Mouse (Mus musculus): ENCODE data around the gene Galntl5.
"Not testable (repeated sequence)": the region's sequence is repeated elsewhere in the genome, so short reads cannot be mapped to it uniquely, and the experiment has no call there.

Gene Galntl5

DNA sequence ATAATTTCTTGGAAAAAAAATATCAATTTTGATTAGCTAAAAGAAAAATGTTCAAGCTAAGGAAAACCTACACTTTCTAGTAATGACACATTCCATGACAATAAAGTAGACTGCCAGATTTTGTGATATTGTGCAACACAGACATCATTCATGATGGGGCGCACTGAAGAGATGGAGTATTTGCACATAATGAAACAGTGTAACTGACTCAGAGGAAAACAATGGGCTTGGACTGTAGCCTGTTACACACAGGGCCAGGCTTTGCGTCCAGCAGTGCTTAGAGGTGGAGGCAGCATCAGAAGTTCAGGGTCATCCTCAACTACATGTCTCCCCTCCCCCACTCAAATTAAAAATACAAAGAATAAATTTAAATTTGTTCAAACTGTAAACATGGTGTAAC lies 9.3 kb downstream of the Galntl5 start:
- DNase-seq (ENCODE audit: low read depth), result no peak

DNA sequence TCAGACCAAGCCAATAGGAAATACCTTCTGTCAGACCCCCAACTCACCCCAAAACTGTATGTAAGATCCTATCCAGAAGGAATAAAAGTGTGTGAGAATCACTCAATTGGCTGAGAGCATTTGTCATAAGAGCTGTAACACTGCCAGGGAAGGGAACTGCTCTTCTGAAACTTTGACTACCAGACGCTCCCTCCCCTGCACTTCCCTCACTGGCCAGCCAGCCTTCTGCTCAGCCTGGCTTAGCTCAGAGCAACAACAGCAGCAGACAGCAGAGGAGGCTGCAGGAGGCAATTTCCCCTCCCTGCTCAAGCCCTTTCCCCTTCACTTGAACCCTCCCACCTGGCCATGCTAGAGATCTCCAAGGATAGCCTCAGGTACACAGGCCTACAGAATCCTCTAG lies 30.6 kb downstream of the Galntl5 start:
- no peak for DNase-seq (ENCODE audit: low read depth)

DNA sequence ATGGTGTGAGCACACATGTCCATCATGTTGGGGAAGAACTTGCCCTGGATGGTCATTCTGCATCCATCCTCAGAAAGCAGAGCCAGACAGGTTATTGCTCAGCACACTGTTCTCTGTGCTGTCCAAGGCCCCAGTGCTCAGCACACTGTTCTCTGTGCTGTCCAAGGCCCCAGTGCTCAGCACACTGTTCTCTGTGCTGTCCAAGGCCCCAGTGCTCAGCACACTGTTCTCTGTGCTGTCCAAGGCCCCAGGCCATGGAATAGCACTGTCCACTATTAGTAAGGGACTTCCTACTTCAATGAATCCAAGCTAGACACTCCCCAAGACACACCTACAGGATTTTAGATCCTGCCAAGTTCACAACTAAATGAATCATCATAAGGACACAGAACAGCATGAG lies 32.0 kb downstream of the Galntl5 start:
- DNase-seq (ENCODE audit: low read depth), result not testable (repeated sequence)

DNA sequence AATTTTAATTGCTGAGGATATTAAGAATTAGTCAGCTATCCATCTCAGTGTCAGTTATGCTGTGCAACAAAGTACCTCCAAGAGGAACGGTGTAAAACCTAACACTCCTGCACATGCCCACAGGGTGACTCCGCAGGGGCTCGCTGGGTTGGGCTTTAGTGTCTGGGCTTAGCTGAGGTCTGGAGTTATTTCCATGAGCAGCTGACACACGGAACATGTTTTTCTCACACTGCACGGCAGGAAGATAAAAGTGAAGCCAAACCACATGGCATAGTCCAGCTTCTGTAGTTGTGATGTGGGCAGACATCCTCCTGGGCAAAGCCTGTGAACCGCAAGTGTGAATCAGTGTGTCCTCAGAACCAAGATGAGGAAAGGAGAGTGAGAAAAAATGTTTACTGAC lies 33.7 kb downstream of the Galntl5 start:
- DNase-seq (ENCODE audit: low read depth), result no peak

DNA sequence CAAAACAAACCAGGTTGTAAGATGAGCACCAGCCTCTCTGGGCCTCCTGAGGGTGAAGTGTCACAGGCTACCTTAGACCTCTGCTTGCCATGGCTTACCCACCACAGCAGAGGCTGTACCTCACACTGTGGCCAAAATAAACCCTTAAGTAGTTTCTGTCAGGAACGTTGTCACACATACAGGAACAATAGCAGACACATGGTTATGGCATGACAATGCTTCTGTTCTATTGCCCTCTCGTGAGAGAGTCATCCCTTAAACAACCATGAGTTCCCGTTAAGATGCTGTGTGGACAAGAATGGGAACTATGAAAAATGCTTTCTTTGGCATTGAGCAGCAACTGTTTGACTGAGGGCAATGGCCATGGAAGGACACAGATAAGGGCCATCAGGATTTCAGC lies 40.3 kb downstream of the Galntl5 start, which contains the start of gene Galnt11:
TSS of gene Galnt11 (plus strand) at position 301 of the 400 bp plus-strand sequence.
- peak; percentile 18 for DNase-seq (ENCODE audit: low read depth)

DNA sequence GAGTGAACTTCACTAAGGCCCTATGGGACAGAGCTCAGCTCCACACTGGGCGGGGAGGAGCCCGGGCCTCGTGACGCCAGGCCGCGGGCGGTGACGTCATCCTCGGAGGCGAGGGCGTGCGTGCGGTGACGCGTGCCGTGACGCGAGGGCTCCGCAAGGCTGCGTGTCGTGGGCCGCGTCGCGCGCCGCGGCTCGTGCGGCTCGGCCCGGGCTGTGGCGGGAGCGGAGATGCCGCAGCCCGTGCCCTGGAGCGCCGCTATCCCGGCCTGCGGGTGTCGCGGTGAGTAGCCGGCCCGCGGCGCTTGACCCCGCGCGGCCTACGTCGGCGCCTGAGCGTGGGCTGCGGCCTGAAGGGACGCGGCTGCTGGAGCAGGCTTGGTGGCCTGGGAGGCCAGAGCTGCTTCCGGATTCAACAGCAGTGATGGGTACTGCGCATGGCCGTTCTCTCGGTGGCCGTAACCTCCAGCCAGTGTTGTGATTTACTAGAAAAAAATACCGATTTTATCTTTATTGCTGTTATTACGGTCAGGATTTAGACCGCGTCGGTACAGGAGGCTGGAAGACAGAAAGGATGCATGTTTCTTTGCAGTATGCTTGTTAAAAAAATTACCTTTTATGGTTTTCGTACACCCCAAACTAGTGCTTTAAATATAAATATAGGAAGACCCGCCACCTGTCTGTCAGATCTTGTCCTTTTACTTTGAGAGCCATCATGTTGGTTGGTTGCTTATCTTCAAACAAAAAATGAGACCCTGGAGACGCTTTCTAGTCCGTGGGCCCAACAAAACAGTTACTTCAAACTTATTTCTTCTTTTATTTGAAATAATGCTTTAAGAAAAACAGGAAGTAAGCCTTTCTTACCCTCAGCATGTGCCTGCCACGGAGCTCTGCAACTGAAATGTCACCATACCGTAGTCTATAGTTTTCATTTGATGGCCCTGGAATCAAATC lies 41.8 kb downstream of the Galntl5 start, which contains the start of gene E130116L18Rik:
TSS of gene E130116L18Rik (minus strand) at position 402 of the 951 bp plus-strand sequence.
- DNase-seq (ENCODE audit: low read depth), result peak; percentile 96

DNA sequence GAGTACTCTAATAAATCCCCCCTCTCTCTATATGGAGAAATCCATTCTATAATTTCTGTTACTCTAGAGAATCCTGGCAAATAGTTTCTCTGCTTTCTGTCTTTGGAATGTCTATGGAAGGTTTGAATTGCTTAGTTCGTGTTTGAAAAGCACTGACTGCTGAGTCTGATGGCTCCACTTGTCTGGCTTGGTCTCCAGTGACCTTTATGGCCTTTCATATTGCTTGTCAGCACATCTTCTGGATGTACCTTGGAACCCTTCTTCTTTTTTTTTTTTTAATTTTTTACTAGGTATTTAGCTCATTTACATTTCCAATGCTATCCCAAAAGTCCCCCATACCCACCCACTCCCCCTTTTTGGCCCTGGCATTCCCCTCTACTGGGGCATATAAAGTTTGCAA lies 43.1 kb downstream of the Galntl5 start:
- DNase-seq (ENCODE audit: low read depth), result not testable (repeated sequence)

DNA sequence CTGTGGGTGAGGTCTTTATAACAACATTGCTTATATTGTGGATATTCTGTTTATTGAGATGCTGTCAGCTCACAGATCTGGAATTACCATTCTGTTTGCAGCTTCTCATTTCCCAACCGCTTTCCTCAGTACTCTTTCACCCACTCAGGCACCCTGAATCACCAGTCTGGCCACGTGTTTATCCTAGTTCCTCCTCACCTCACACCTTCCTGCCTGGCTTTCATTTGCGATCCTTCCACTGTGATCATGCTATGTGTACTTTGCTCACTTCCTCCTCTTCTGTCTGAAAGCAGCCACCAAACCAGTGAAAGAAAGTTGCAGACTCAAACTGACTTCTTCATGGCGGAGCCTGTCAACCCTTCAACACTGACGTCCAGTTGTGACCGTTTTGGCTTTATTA lies 61.8 kb downstream of the Galntl5 start:
- no peak for DNase-seq (ENCODE audit: low read depth)

DNA sequence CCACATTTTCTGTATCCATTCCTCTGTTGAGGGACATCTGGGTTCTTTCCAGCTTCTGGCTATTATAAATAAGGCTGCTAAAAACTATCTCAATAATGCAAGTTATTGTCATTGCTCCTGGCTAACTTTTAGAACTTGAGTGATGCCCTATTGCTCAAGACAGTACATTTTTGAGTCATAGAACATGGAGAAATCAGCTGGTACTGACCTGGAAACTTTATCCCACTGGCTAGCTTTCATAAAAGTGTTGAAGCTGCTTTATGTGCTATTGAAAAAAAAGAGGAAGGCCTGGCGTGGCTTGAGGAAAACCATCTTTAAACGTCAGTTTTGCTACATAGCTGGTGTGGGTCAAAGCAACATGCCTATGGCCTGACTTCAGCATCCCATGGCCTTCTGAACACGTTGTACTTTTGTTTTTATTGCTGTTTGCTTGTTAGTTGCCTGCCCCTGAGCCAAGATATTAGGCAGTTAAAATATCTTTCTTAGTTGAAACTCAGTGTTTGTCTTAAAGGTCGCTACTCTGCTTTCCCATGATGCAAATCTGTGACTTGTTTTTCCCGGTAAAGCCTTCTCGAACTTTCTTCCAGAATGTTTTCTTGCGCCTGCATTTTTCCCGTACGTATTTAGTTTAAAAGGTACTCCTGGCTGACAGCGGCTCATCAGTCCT lies 64.7 kb downstream of the Galntl5 start:
- no peak for DNase-seq (ENCODE audit: low read depth)

DNA sequence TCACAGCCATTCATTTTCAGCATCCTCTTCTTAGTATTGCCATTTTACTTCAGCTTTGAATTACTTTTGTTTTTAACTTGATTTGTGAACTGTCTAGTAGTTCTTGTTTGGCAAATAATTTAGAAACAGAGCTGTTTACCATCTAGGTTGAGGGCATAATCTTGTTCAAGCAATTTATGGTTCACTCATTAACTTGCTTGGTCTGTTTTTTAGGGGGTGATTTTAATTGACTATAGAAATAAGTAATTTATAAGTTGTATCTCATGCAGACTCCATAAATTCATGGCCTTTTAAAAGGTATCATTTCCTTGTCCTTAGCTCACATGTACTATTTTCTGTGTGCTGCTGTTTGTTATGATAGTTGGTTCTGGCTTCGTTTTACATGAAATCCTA lies 65.2 kb downstream of the Galntl5 start:
- DNase-seq (ENCODE audit: low read depth), result no peak

DNA sequence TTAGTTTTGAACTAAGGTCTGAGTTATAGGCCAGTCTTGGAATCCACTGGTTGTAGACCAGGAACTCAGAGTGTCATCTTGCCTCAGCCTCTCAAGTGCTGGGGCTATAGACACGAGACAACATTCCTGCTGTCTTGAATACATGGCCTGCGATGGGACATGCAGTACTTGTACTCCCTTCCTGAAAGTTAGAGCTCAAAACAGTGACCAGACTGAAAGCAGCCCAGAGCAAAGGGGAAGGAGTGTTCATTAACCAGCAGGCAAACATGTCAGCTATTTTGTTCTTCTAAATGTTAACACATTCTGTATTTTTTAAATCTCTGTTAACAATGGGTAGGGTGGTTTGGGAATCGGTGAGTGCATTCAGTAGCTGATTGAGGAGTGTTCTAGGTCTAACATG lies 65.8 kb downstream of the Galntl5 start:
- DNase-seq (ENCODE audit: low read depth), result no peak

DNA sequence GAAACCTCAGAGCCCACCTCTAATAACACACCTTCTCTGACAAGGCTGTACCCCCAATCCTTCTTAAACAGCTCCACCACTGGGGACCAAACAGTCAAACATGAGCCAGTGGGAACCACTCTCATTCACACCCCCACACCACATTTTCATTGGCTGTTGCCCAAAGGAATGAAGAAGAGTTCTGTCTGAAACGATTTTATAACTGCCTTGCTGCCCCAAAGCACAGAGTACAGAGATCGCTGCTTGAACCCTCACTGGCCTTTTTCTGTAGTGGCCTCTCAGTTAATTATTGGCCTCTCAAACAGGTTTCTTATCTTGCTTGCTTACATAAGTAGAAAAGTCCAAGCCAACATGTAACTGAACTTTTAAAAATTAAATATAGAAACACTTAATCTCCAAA lies 71.2 kb downstream of the Galntl5 start:
- DNase-seq (ENCODE audit: low read depth), result no peak

DNA sequence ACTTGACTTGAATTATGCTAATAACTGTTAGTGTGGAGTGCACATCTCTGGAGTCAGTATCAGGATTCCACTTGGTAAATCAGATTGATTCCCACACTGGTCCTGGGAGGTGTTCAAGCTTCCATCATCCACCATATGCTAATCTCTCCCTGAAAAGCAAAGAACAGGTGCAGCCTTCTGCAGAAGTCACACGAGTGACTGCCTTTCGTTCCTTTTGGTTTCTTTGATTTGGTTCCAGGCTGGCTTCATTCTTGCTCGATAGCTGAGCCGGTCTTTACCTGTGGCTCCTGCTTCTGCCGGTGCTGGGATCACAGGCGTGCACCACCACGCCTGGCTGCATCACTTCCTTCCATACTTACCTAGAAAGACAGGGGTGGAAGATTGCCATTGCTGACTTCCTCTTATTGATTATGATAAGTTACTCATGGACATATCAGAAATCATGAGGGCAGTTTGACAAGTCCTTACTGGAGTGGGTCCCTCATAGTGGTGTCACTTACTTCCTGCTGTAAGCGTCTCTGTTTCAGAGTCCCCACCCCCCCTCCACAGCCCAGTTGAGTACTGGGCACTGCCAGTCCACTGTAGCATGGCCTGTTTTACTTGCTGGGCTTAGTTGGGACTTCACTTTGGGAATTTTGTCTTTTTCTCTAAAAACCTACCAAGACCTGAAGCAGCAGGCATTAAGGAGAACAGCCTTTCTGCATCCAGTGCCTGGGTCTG lies 71.7 kb downstream of the Galntl5 start:
- no peak for DNase-seq (ENCODE audit: low read depth)

DNA sequence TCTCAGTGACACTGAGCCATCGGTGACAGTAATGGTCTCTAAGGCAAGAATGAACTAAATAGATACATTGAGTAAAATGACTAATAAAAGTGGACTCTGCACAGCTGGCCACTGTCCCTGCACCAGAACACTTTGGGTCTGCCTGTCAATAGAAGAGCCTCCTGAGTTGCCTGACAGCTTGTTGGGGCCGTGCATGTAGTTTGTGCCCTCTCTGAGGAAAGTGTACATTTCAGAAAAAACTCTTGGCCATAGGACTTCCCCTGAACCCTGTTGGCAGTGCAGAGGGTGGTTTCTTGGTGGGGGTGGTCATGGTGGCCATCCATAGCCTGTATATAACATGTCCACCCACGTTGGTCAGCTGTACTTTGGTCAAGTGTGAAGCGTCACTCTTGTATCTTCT lies 73.2 kb downstream of the Galntl5 start:
- DNase-seq (ENCODE audit: low read depth), result no peak

DNA sequence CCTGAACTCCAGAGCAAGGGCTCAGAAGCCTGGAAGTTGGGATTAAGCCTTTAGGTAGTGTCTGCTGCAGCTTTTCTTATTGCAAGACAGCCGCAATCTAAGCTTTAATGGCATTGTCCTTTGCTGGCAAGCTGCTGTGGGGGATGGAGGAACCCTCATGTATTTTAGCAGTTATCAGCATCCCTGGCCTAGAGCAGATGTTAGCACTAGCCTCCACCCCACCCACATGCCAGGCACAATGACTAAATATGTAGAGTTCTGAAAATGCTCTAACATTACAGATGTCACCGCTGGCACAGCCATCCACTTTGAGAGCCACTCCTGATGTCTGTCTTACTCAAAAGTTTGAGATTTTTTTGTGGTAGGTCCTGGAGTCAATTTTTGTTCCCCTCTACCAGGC lies 75.4 kb downstream of the Galntl5 start:
- DNase-seq (ENCODE audit: low read depth), result no peak

DNA sequence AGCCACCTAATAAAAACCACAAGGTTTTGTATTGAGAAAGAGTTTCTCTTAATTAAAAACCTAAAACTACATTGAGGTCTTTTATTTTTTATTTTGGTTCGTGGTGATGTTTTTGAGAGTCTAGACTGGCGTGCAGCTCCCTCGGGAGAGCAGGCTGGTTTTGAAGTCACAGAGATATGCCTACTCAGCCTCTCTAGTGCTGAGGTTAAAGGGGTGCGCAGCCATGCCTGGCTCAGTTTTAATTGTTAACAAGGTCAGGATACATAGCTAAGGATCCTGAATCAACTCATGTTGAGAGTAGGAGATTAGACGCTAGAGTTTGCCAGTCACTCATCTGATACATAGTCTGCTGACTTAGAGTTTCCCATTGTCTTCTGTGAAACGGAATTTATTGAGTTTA lies 80.2 kb downstream of the Galntl5 start:
- DNase-seq (ENCODE audit: low read depth), result no peak

DNA sequence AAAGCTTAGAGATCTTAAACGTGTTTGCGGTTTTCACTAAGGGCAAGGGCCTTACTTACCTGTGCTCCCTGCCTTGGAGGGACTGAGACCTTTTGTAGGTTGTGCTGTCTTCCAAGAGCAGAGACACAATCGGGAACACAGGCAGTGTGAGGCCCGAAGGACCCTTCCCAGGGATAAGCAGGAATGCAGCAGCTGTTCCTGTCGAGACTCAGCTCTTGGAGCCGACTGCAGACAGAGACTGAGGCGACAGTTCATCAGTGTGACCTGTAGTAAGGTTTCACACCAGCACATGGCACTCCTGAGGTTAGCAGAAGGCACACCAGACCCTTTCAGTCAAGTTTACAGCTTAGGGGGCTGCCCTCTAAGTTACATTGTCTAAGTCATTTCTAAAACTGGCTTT lies 81.0 kb downstream of the Galntl5 start:
- no peak for DNase-seq (ENCODE audit: low read depth)

DNA sequence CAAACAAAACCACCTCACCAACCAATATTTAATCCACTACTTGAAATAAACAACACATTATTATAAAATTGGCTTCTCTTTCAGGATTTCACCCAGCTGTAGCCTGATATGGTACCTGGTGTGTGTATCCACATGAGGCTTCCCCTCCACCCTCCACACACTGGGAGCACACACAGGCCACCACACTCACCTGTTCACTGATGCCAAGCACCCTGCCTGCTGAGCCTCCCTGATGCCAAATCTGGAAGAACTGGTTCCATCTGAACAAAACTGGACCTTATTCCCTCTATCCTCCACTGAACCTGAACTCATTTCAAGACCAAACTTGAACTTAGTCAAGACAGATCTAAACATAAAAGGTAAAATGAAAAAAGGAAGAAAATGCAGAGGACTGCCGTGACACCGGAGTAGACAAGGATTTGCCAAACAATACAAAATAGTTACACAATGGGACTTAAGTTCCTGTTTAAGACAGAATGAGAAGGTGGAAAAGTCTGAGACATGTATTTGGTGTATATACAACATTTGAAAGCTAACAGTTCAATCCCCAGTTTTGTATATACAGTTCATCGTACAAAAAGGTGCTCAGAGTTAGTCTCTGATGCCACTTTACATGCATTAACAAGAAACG lies 87.1 kb downstream of the Galntl5 start:
- no peak for DNase-seq (ENCODE audit: low read depth)

Data from naive thymus-derived CD4-positive, alpha-beta T cell, adult 2 months (primary cell).